Mouse (Mus musculus) erythroblast, embryonic 14.5 days (primary cell): Measurements from ENCODE around the gene Nfic.

Experiments
- GATA1 ChIP-seq: IDR thresholded peaks from 2 replicates; pipeline ENCODE4 v1.6.1; 2012; ENCODE audit warnings: low read length, inconsistent platforms, mixed read lengths
- TAL1 ChIP-seq: IDR thresholded peaks from 3 replicates; pipeline ENCODE4 v1.6.1; 2012; ENCODE audit warnings: low read length, inconsistent platforms, mixed read lengths

- TF ChIP-seq GATA1 (no peak), TAL1 (no peak)
Observed at GRCm38 (mm10) chr10:81346453-81347067, 108.9 kb downstream of the Nfic start.
